Comparison of ENCODE assay signal across 13 mouse cellular contexts in the genomic region with DNA sequence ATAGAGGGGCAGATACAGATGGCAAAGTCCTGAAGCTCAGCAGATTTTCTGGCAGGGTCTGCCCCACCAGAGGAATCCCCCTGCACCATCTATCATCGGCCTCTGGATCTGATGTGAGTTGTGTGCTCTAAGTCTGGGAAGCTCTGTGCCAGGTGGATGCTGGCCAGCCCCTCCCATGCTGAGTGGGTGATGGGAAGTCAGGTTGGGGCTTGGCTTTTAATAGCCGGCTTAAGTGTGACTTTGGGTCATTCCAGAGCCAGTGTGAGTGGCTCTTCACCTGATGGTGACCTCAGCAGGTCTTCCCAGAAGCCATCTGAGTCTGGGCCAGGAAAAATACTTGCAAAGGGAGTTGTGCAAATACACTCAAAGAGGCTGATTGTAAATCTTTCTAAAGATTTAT. TPM values are rescaled to one million over a fixed set of nuclear protein-coding genes. Genes with fewer than 3 reads are reported as not detected.
DNase-seq lines count a peak whose midpoint lies in the region; ATAC-seq and TF ChIP-seq lines count a peak whose summit lies in the region.
"Had no signal": no experiment of that assay in that cellular context is flagged by ENCODE, and none has a peak within 500 bp of the region (broad histone marks: within the 10 kb centered on the region; RNA-seq: fewer than 3 reads in every experiment).

No protein-coding gene starts in this region.

- 33% methylated on average over 2 of the region's 2 CpGs for WGBS in heart, postnatal 0 days

- H3K4me1 ChIP-seq in heart, postnatal 0 days (ENCODE audit: control insufficient read depth, insufficient read depth): peaks cover 16% of the 10 kb centered on the region; the same call in 1 of the 2 replicates
- H3K4me1 ChIP-seq: midbrain, embryonic 15.5 days had no signal

- no peaks in the 10 kb centered on the region for H3K9me3 ChIP-seq in heart, postnatal 0 days (replicated peaks; ENCODE audit: control insufficient read depth, low read length)
- H3K9me3 ChIP-seq: midbrain, embryonic 15.5 days had no signal

- peak; percentile 75 for ATAC-seq in heart, postnatal 0 days (ENCODE audit: insufficient read depth, low read depth)
- ATAC-seq in megakaryocyte progenitor cell, adult 5-6 weeks (replicated peaks; ENCODE audit: poor library complexity): no peak
- ATAC-seq: forebrain, postnatal 0 days; inflammation-experienced regulatory T-cells, adult 6 months; midbrain, embryonic 15.5 days had no signal

- no peak for TF ChIP-seq CTCF in heart, postnatal 0 days (IDR thresholded peaks at IDR 0.05; ENCODE audit: low read depth)

- H3K9ac ChIP-seq in heart, postnatal 0 days (replicated peaks; ENCODE audit: low read depth, low read length): no peak overlapping the region
- H3K9ac ChIP-seq: forebrain, postnatal 0 days; midbrain, embryonic 15.5 days had no signal

- H3K4me3 ChIP-seq in heart, postnatal 0 days (ENCODE audit: low read depth, low read length): no peak overlapping the region
- H3K4me3 ChIP-seq: midbrain, embryonic 15.5 days had no signal

- no peak for TF ChIP-seq EP300 in heart, postnatal 0 days (IDR thresholded peaks at IDR 0.05; ENCODE audit: low read depth)

- peak overlapping the region; percentile 46 for H3K27ac ChIP-seq in heart, postnatal 0 days (ENCODE audit: low read depth)
- H3K27ac ChIP-seq: midbrain, embryonic 15.5 days had no signal

- no peaks in the 10 kb centered on the region for H3K27me3 ChIP-seq in heart, postnatal 0 days (ENCODE audit: control insufficient read depth, insufficient read depth, low read length)
- H3K27me3 ChIP-seq: CH12.LX; midbrain, embryonic 15.5 days had no signal

- H3K36me3 ChIP-seq in heart, postnatal 0 days (replicated peaks; ENCODE audit: control insufficient read depth, insufficient read depth, low read length): no peaks in the 10 kb centered on the region
- H3K36me3 ChIP-seq: midbrain, embryonic 15.5 days had no signal

- no peak overlapping the region for H3K4me2 ChIP-seq in heart, postnatal 0 days (ENCODE audit: low read depth, low read length)
- H3K4me2 ChIP-seq: liver, embryonic 11.5 days; midbrain, embryonic 15.5 days had no signal

- peak; percentile 20 to 39 for DNase-seq in kidney, postnatal 4 days
- no peak for DNase-seq in kidney, adult 18-20 months
- peak; percentile 59 to 82 for DNase-seq in gastrocnemius, adult 8-10 months (ENCODE audit: low spot score in 2 of 2)
- peak; percentile 53 for DNase-seq in heart, postnatal 0 days (ENCODE audit: low spot score)
- peak; percentile 92 for DNase-seq in lung, postnatal 36 days
- no peak for DNase-seq in right cerebral cortex, postnatal 4 days
- DNase-seq: forebrain, postnatal 0 days; layer of hippocampus, adult 9-11 months had no signal

RNA-seq across cellular contexts. Expression of gene Pcare, which starts 22.0 kb away (rescaled TPM):
- total RNA-seq in gastrocnemius, adult 8-10 months (2022): not detected
- not detected in 2 replicates for total RNA-seq in heart, postnatal 0 days (2014; rRNA removed; ENCODE audit: low replicate concordance)
- polyA plus RNA-seq in heart, postnatal 0 days (2015; fragmentation: Nextera tagmentation; extraction: Ambion mirVana): 0.03 TPM in 1 of 2 replicates, not detected in the other
- total RNA-seq in megakaryocyte progenitor cell, adult 5-6 weeks (2015): not detected in 2 replicates
- total RNA-seq in megakaryocyte progenitor cell, adult 5-6 weeks (2017): not detected in 2 replicates
- total RNA-seq: CH12.LX; forebrain, postnatal 0 days had no signal
- polyA plus RNA-seq: forebrain, postnatal 0 days; inflammation-experienced regulatory T-cells, adult 6 months; liver, embryonic 11.5 days; midbrain, embryonic 15.5 days had no signal

RNA-seq across cellular contexts. Expression of gene Clip4, which starts 37.6 kb away (rescaled TPM):
- total RNA-seq in gastrocnemius, adult 8-10 months (2022): 100 to 1,000 TPM; 105 to 135 (median 118) TPM
- total RNA-seq in heart, postnatal 0 days (2014; rRNA removed; ENCODE audit: low replicate concordance): 34.3 and 49.9 TPM in 2 replicates
- polyA plus RNA-seq in heart, postnatal 0 days (2015; fragmentation: Nextera tagmentation; extraction: Ambion mirVana): 43.4 and 51.2 TPM in 2 replicates
- total RNA-seq in megakaryocyte progenitor cell, adult 5-6 weeks (2015): 0.89 TPM in 1 of 2 replicates, not detected in the other
- 0.17 TPM in 1 of 2 replicates, not detected in the other for total RNA-seq in megakaryocyte progenitor cell, adult 5-6 weeks (2017)
- total RNA-seq: CH12.LX had no signal

RNA-seq across cellular contexts. Expression of gene Togaram2, which starts 57.6 kb away (rescaled TPM):
- 1 to 10 TPM; 1.4 to 2.4 (median 2.1) TPM for total RNA-seq in gastrocnemius, adult 8-10 months (2022)
- total RNA-seq in heart, postnatal 0 days (2014; rRNA removed; ENCODE audit: low replicate concordance): 0.46 and 2.7 TPM in 2 replicates
- polyA plus RNA-seq in heart, postnatal 0 days (2015; fragmentation: Nextera tagmentation; extraction: Ambion mirVana): 1.0 and 1.1 TPM in 2 replicates
- total RNA-seq in megakaryocyte progenitor cell, adult 5-6 weeks (2015): not detected in 2 replicates
- total RNA-seq in megakaryocyte progenitor cell, adult 5-6 weeks (2017): 0.03 TPM in 1 of 2 replicates, not detected in the other
- polyA plus RNA-seq: inflammation-experienced regulatory T-cells, adult 6 months; liver, embryonic 11.5 days had no signal

Comparison
In these comparisons a context has a peak if more than half of its experiments do, and no peak if none do; other contexts are left out.
1. DNase-seq: peak in kidney, postnatal 4 days (2 of 2), gastrocnemius, adult 8-10 months (2 of 2), heart, postnatal 0 days (single experiment) and lung, postnatal 36 days (single experiment); none in kidney, adult 18-20 months (single experiment) and right cerebral cortex, postnatal 4 days (single experiment).
2. RNA of gene Clip4, which starts 37.6 kb away (total RNA-seq): 105 to 135 TPM in gastrocnemius, adult 8-10 months and 34.3 to 49.9 TPM in heart, postnatal 0 days; 0.17 to 0.89 TPM in megakaryocyte progenitor cell, adult 5-6 weeks; every median in the first group is over 10 times any median in the second.